Mouse (Mus musculus) E14TG2a.4 (cell line): ENCODE data around the gene Osbpl6.

Source experiments
- CTCF ChIP-seq: conservative IDR thresholded peaks from 2 replicates; pipeline ENCODE4 v1.5.1; 2014; ENCODE audit warnings: low read length
- NANOG ChIP-seq: IDR thresholded peaks from 2 replicates; pipeline ENCODE4 v1.6.1; 2014; ENCODE audit warnings: borderline replicate concordance, low read length, mixed read lengths
- POU5F1 ChIP-seq: IDR thresholded peaks from 2 replicates; pipeline ENCODE4 v1.6.1; 2014; ENCODE audit warnings: low read length, borderline replicate concordance

DNA sequence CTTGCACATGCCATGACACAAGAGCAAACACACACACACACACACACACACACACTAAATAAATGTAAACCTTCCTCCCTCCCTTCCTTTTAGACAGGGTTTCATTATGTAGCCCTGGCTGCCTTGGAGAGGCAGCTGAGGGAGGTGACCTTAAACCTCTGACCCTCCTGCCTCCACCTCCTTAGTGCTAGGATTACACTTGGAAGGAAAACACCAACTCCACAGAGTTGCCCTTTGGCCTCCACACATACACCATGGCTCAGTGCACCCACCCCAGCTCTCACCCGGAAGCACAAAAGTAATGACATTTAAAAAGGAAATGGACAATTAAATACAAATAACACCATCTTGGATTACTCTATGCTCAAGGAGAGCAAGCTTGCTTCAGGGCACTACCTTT is 215.4 kb downstream of the Osbpl6 start:
- TF ChIP-seq CTCF (no peak), POU5F1 (no peak), NANOG (no peak)
